Mouse (Mus musculus) heart, embryonic 16.5 days (tissue): Measurements from ENCODE around the gene Sorcs1. TPM values are rescaled to one million over a fixed set of nuclear protein-coding genes. Genes with fewer than 3 reads are reported as not detected.

ENCODE experiments used
- ATAC-seq: fragments of 200-750 bp; cut with Nextera tagmentation; replicated peaks from 2 replicates; pipeline ENCODE4 v1.8.0; 2017; ENCODE audit warnings: moderate number of reproducible peaks; ENCODE audit not compliant: insufficient read depth, low FRiP score; ENCODE audit errors: extremely low read depth
- H3K27ac ChIP-seq: fragments of 300-500 bp; sonication (generic); 2 replicates; pipeline ENCODE4 v1.5.1; 2014; ENCODE audit warnings: mild to moderate bottlenecking, low read length, control low read depth, moderate library complexity
- H3K27me3 ChIP-seq: fragments of 300-500 bp; sonication (generic); 2 replicates; pipeline ENCODE4 v1.6.1; 2014; ENCODE audit warnings: low read length, mixed read lengths; ENCODE audit not compliant: control insufficient read depth, insufficient read depth
- H3K36me3 ChIP-seq: fragments of 300-500 bp; sonication (generic); 2 replicates; pipeline ENCODE4 v1.6.1; 2014; ENCODE audit not compliant: control insufficient read depth, insufficient read depth
- H3K4me1 ChIP-seq: fragments of 300-500 bp; sonication (generic); 2 replicates; pipeline ENCODE4 v1.6.1; 2014; ENCODE audit warnings: low read length, mixed read lengths; ENCODE audit not compliant: control insufficient read depth, insufficient read depth
- H3K4me2 ChIP-seq: fragments of 300-500 bp; sonication (generic); 2 replicates; pipeline ENCODE4 v1.6.1; 2014; ENCODE audit warnings: low read depth, mild to moderate bottlenecking, control low read depth, low read length
- H3K4me3 ChIP-seq: fragments of 300-500 bp; sonication (generic); 2 replicates; pipeline ENCODE4 v1.5.1; 2014; ENCODE audit warnings: mild to moderate bottlenecking, control low read depth, low read length
- H3K9ac ChIP-seq: fragments of 300-500 bp; sonication (generic); 2 replicates; pipeline ENCODE4 v1.6.1; 2014; ENCODE audit warnings: low read length, control low read depth
- H3K9me3 ChIP-seq: fragments of 300-500 bp; sonication (generic); replicated peaks from 2 replicates; pipeline ENCODE4 v1.6.1; 2016; ENCODE audit warnings: low read length; ENCODE audit not compliant: control insufficient read depth
- WGBS: fragments of 180-500 bp; shearing (Covaris S2); extraction: QIAGEN DNeasy Blood & Tissue Kit; methylation state at CpG from one replicate; pipeline ENCODE4 v1.1.7; 2014; 5-methylcytosine and 5-hydroxymethylcytosine counted together
- polyA plus RNA-seq: library from polyadenylated mRNA; unstranded; fragments of >200 nt; fragmentation: Nextera tagmentation; extraction: Ambion mirVana; gene quantifications from 2 replicates; pipeline ENCODE4 v1.2.1, GENCODE M21; 2015

Sorcs1 gene
- polyA plus RNA-seq, 1 experiment from 2014 or later: 0.43 TPM

DNA sequence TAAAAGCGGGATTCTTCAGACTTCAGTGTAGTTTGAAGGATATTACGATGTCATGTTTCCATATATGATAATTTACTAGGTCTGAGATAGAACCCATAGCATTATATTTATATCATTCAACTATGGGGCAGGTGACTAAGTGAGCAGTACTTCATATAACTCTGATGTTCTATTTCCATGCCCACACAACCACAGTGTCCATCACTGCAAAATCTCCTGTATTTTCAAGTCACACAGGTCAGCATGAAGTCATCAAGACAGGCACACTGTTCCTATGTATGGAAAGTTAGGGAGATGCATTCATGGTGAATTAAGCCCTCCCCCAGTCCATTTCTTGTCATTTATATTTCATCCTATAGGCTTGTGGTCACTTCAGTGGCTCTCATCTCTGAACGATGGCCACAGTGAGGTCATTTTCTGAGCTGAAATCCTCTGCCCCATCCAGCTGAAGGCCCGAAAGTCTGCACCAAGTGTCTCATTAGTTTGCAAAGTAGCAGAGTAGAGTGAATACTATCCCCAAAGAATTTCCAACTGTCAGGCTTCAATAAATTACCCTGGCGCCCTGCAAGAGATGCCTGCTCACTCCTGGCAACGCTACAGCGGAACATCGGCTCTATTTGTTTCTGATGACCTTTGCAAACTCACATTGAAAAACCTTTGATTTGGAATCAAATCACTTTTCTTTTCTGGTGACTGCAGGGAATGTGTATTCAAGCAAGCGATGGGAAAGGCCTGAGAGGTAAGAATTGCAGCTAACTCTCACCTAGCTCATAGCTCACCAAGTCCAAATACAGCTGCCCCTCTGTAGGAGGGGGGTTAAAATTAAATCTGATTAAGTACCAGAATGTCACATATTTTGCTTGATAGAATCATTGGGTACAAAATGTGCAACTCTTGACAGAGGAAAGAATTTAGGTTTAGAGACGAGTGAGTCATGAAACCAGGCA, 492.4 kb downstream of the Sorcs1 start:
- H3K9me3 ChIP-seq: no peaks in the 10 kb centered on the region
- H3K36me3 ChIP-seq: no peaks in the 10 kb centered on the region
- H3K4me3 ChIP-seq: no peak overlapping the region
- ATAC-seq: no peak
- H3K9ac ChIP-seq: no peak overlapping the region
- 71% methylated on average over 10 of the region's 10 CpGs for WGBS
- H3K27ac ChIP-seq: no peak overlapping the region
- H3K27me3 ChIP-seq: 0 out of 2 replicates have a peak, but pooled peaks cover 2% of the 10 kb centered on the region
- H3K4me2 ChIP-seq: no peak overlapping the region
- no peaks in the 10 kb centered on the region for H3K4me1 ChIP-seq

DNA sequence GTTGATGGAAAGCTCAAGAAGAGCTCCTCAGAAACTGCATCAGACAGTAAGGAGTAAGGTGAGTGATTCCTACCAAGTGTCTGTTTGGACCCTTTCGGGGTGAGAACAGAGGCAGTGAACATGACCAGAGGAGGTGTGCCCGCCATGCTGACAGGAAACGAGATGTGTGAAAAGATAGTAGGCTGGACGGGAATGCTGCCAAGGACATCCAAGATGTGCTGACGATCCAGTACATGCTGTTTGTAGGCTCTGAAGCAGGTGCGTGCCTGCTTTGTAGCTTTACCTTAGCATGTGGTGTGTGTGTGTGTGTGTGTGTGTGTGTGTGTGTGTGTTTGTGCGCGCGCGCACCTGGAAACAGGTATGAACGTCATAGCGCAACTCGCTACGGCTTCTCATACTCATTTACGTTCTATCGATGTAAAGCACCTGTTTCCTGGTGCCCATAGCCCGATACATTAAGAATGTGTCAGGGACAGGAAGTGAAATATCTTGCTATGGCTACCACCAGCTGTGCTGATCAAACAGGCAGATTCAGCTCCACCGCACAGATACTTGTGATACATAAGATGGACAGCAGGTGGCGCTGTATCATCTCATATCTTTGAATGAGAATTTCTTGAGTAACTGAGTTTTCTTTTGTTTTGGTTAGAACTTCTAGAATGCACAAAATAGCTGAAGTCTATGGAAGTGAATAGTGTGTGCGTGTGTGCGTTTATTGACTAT, 493.4 kb downstream of the Sorcs1 start:
- Histone ChIP-seq H3K27me3 (0 out of 2 replicates have a peak, but pooled peaks cover 2% of the 10 kb centered on the region), H3K4me2 (no peak overlapping the region), H3K4me1 (no peaks in the 10 kb centered on the region), H3K36me3 (no peaks in the 10 kb centered on the region), H3K9me3 (no peaks in the 10 kb centered on the region), H3K9ac (no peak overlapping the region), H3K4me3 (no peak overlapping the region), H3K27ac (no peak overlapping the region)
- no peak for ATAC-seq
- WGBS: 42% methylated on average over 21 of the region's 21 CpGs

DNA sequence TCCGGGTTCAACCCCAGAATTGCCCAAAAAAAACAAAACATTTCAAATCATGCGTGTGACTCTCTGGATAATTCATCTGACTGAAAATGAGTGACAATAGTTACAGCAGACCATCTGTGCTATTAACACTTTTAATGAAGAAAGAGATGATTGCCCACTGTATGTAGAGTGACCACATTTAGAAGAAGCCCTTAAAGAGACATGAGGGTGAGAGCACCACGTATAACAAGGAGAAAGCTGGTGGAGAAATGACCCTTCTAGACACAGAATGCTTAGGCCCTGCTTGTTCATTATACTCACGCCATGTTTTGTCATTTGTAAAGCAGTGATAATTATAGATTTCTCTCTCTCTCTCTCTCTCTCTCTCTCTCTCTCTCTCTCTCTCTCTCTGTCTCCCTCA, 499.6 kb downstream of the Sorcs1 start:
- Histone ChIP-seq H3K27me3 (0 out of 2 replicates have a peak, but pooled peaks cover 2% of the 10 kb centered on the region), H3K9me3 (no peaks in the 10 kb centered on the region), H3K4me1 (no peaks in the 10 kb centered on the region), H3K27ac (no peak overlapping the region), H3K9ac (no peak overlapping the region), H3K4me3 (no peak overlapping the region), H3K4me2 (no peak overlapping the region), H3K36me3 (no peaks in the 10 kb centered on the region)
- WGBS: 73% methylated on average over 4 of the region's 4 CpGs
- no peak for ATAC-seq

DNA sequence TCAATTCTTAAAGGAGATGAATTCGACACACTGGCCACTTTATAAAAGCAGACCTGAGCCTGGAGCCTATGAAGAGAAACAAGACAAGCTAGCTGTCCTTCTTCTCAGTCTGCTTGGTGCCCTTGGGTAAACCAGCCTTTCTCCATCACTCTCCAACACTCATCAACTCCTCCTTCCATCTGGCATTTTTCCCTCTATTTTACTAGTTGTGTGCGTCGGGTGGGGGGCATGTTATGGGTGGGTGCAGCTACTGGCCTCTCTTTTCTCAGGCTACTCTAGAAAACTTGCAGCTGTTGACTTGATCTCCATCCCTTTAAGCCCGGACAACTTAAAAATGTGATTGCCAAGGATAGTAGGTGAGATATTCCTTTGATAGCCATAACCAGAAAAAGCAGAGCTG, 500.3 kb downstream of the Sorcs1 start:
- H3K27me3 ChIP-seq: no peaks in the 10 kb centered on the region
- 62% methylated on average over 4 of the region's 4 CpGs for WGBS
- no peak overlapping the region for H3K27ac ChIP-seq
- H3K36me3 ChIP-seq: no peaks in the 10 kb centered on the region
- no peak overlapping the region for H3K9ac ChIP-seq
- H3K4me1 ChIP-seq: no peaks in the 10 kb centered on the region
- ATAC-seq: no peak
- no peaks in the 10 kb centered on the region for H3K9me3 ChIP-seq
- H3K4me3 ChIP-seq: no peak overlapping the region
- no peak overlapping the region for H3K4me2 ChIP-seq

DNA sequence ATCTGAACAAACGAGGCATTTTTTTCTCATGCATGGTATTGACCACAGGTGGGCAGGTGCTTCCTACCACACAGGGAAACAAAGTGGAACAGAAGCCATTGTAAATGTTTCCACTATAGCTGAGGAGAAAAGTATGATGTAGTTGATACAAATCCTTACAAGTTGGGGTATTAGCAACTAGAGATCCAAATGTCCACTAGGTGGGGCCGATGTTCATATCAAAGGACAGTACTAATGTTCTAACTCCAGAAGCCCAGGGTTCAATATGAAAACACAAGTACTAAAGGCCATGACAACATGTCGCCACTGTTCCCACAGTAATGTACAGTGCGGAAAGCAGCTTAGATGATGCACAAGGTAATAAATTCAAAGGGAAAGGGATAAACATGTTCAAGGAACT, 506.6 kb downstream of the Sorcs1 start:
- Histone ChIP-seq H3K36me3 (no peaks in the 10 kb centered on the region), H3K27ac (no peak overlapping the region), H3K4me3 (no peak overlapping the region), H3K27me3 (no peaks in the 10 kb centered on the region), H3K4me2 (no peak overlapping the region), H3K9ac (no peak overlapping the region), H3K4me1 (no peaks in the 10 kb centered on the region), H3K9me3 (no peaks in the 10 kb centered on the region)
- WGBS: 65% methylated on average over 4 of the region's 4 CpGs
- no peak for ATAC-seq

DNA sequence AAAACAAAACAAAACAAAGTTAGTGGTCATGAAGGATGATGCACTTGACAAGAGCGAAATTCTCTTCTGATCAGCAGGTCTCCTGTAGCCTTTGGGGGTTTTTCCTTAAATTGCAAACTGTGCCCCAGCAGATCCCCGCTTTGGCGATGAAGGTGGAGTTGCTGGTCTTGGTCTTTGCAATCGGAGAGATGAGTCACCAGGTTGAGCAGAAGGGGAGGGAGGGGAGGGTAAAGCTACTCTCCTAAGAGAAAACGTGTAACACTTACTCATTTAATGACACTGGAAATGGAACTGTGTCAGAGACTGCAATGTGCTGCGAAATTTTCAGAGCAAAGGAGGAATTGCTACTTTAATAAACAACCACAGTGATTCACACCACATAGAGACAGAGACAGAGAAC, 527.3 kb downstream of the Sorcs1 start:
- Histone ChIP-seq H3K9ac (no peak overlapping the region), H3K27ac (no peak overlapping the region), H3K27me3 (no peaks in the 10 kb centered on the region), H3K36me3 (no peaks in the 10 kb centered on the region), H3K9me3 (no peaks in the 10 kb centered on the region), H3K4me1 (no peaks in the 10 kb centered on the region), H3K4me3 (no peak overlapping the region), H3K4me2 (no peak overlapping the region)
- no peak for ATAC-seq
- WGBS: 69% methylated on average over 6 of the region's 6 CpGs

DNA sequence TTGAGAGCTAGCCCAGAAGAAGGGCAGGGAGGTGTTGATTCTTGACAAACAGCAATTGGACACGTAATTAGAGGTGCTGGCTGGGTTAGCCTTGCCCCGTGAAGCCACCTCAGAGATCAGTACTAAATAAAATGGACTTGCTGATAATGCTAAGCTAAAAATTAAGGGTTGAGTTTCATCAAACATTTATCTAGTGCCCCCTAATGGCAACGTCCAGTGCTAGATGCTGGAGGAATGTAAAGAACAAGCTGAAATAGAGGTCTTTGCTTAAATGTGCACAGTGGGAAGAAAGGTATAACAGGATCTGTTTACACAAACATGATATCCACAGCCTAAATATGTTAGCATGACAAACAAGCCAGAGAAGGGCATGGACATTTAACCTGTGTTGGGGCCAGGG, 532.5 kb downstream of the Sorcs1 start:
- no peak for ATAC-seq
- H3K27ac ChIP-seq: no peak overlapping the region

DNA sequence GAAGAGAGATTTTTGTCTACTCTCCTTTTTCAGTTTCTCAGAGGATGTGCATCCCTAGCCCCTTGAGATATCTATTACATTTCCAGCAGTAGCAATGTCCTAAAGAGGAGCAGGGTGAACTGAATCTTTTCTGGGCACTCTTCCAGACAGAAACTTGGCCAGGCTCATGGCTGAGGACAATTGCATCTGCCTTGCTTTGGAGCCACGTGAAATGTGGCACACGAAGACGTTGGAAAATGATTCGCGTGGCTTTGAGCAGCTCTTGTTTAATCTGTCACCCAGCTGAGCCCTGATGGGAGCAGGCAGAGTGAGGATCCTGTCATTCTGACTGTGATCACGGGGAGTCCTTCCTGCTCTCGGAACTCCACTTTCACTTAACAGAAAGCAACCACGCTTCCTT, 536.6 kb downstream of the Sorcs1 start:
- ATAC-seq: no peak
- Histone ChIP-seq H3K36me3 (no peaks in the 10 kb centered on the region), H3K27ac (no peak overlapping the region), H3K4me1 (no peaks in the 10 kb centered on the region), H3K4me2 (no peak overlapping the region), H3K9ac (no peak overlapping the region), H3K4me3 (no peak overlapping the region), H3K9me3 (no peaks in the 10 kb centered on the region), H3K27me3 (no peaks in the 10 kb centered on the region)
- WGBS: 40% methylated on average over 8 of the region's 8 CpGs

More for the DNA sequence above, 532.5 kb downstream of the Sorcs1 start:
- no peak overlapping the region for H3K9ac ChIP-seq
- H3K36me3 ChIP-seq: no peaks in the 10 kb centered on the region
- no peak overlapping the region for H3K4me3 ChIP-seq
- H3K4me1 ChIP-seq: no peaks in the 10 kb centered on the region
- no peak overlapping the region for H3K4me2 ChIP-seq
- WGBS: 23% methylated on average over 3 of the region's 3 CpGs
- no peaks in the 10 kb centered on the region for H3K9me3 ChIP-seq
- H3K27me3 ChIP-seq: no peaks in the 10 kb centered on the region

DNA sequence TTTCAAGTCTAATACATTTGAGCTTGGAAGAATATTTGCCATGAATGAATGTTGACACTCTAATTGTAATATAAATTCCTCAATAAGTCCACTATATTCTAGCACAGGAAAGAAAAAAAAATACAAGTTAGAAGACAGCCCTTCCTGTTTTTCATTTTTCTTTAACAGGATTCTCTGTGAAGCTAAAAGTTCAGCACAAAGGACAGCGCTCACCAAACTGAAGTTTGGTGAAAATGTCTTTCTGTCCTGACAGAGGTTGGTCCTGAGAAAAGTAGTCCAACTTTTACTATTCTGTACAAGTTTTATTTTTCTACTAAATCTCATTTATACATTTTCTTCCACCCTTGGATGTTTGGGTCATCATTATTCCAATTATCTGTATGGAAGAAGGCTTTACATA, 543.8 kb downstream of the Sorcs1 start:
- 73% methylated on average over 1 of the region's 1 CpGs for WGBS
- no peaks in the 10 kb centered on the region for H3K27me3 ChIP-seq

More for the DNA sequence above, 543.8 kb downstream of the Sorcs1 start:
- Histone ChIP-seq H3K4me2 (no peak overlapping the region), H3K4me1 (no peaks in the 10 kb centered on the region), H3K9ac (no peak overlapping the region), H3K4me3 (no peak overlapping the region), H3K36me3 (no peaks in the 10 kb centered on the region), H3K27ac (no peak overlapping the region), H3K9me3 (no peaks in the 10 kb centered on the region)
- ATAC-seq: no peak
